Mouse (Mus musculus) intestine, embryonic 16.5 days (tissue): ENCODE measurements around the gene Rab10. TPM values are rescaled to one million over a fixed set of nuclear protein-coding genes. Genes with fewer than 3 reads are reported as not detected.

Source experiments
- ATAC-seq: fragments of 200-750 bp; cut with Nextera tagmentation; 2 replicates; pipeline ENCODE4 v1.8.0; 2017; ENCODE audit warnings: moderate TSS enrichment, moderate library complexity
- H3K27ac ChIP-seq: fragments of 300-500 bp; sonication (generic); 2 replicates; pipeline ENCODE4 v1.5.1; 2014; ENCODE audit warnings: mild to moderate bottlenecking, low read length
- H3K27me3 ChIP-seq: fragments of 300-500 bp; sonication (generic); replicated peaks from 2 replicates; pipeline ENCODE4 v1.6.1; 2014; ENCODE audit warnings: low read length, control low read depth, mixed read lengths; ENCODE audit not compliant: control insufficient read depth, insufficient read depth
- H3K36me3 ChIP-seq: fragments of 300-500 bp; sonication (generic); 2 replicates; pipeline ENCODE4 v1.6.1; 2014; ENCODE audit warnings: low read length, control low read depth; ENCODE audit not compliant: control insufficient read depth, insufficient read depth
- H3K4me1 ChIP-seq: fragments of 300-500 bp; sonication (generic); 2 replicates; pipeline ENCODE4 v1.6.1; 2014; ENCODE audit warnings: low read length, control low read depth, mixed read lengths; ENCODE audit not compliant: control insufficient read depth, insufficient read depth
- H3K4me2 ChIP-seq: fragments of 300-500 bp; sonication (generic); 2 replicates; pipeline ENCODE4 v1.6.1; 2014; ENCODE audit warnings: low read depth, low read length, control low read depth
- H3K4me3 ChIP-seq: fragments of 300-500 bp; sonication (generic); 2 replicates; pipeline ENCODE4 v1.5.1; 2014; ENCODE audit warnings: mild to moderate bottlenecking, low read length
- H3K9ac ChIP-seq: fragments of 300-500 bp; sonication (generic); 2 replicates; pipeline ENCODE4 v1.6.1; 2014; ENCODE audit warnings: low read depth, low read length
- H3K9me3 ChIP-seq: fragments of 300-500 bp; sonication (generic); 2 replicates; pipeline ENCODE4 v1.6.1; 2016; ENCODE audit warnings: low read length, control low read depth; ENCODE audit not compliant: control insufficient read depth
- WGBS: fragments of 180-500 bp; shearing (Covaris S2); extraction: QIAGEN DNeasy Blood & Tissue Kit; methylation state at CpG from one replicate; pipeline ENCODE4 v1.1.7; 2014; 5-methylcytosine and 5-hydroxymethylcytosine counted together
- polyA plus RNA-seq: library from polyadenylated mRNA; unstranded; fragments of >200 nt; fragmentation: Nextera tagmentation; extraction: Ambion mirVana; gene quantifications from 2 replicates; pipeline ENCODE4 v1.2.1, GENCODE M21; 2015

Rab10 gene
- polyA plus RNA-seq, 1 experiment from 2014 or later = 52.9 TPM

DNA sequence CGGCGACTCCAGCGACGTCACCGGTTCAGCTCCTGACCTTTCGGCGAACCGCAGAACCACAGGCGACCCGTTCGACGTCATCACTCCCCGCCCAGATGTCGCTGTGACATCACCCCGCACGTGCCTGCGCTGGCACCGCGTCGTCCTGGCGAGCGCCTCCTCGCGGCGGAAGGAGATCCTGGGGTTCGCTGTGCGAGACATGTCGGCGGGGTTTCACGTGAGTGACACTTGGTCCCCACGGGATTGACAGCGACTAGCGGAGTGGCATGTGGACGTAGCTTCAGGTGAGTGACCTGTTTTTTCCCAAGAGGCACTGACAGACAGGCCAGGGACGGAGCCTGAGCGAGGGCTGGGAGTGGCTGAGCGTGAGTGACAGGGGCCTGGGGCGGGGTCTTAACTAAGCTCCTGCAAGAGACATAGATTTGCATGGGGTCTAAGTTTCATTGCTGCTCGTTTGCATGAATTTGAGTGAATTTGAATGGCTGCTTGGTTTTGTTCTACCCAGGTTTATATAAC lies 74.1 kb downstream of the Rab10 start:
- Histone ChIP-seq H3K27me3 (no peaks in the 10 kb centered on the region), H3K27ac (peak overlapping the region; percentile 64), H3K4me3 (peak overlapping the region; percentile 56), H3K4me1 (no peaks in the 10 kb centered on the region), H3K9me3 (0 out of 2 replicates have a peak, but pooled peaks cover 6% of the 10 kb centered on the region), H3K36me3 (peaks cover 31% of the 10 kb centered on the region), H3K9ac (peak overlapping the region; percentile 57), H3K4me2 (peak overlapping the region; percentile 52)
- ATAC-seq = peak; percentile 84
- 24% methylated on average over 39 of the region's 39 CpGs for WGBS

DNA sequence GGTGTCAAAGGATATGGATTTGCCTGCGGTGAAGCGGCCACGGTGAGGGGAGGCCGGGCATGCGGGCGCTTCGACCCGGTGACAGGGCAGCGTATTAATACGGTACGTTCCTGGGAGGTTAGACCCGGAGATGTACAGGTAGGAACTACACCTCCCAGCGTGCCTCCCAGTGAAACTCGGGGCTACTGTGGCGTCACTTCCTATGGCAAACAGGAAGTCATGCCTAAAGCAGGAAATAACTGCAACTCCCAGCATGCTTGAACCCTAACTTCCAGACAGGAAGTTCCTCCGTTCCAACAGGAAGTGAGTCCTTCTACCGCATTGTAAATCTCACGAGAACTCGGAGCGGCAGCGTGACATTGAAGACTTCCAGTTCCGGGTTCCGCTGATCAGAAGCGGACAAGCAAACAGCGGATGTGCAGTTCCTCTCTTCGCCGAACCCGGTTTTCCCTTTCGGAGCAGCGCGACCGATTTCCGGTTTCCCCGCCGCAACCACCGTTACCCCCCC lies 74.6 kb downstream of the Rab10 start:
- H3K9me3 ChIP-seq = 0 out of 2 replicates have a peak, but pooled peaks cover 6% of the 10 kb centered on the region
- peaks cover 27% of the 10 kb centered on the region for H3K36me3 ChIP-seq
- peak overlapping the region; percentile 56 for H3K4me3 ChIP-seq
- peak overlapping the region; percentile 60 for H3K4me2 ChIP-seq
- 21% methylated on average over 30 of the region's 36 CpGs for WGBS
- peak; percentile 94 for ATAC-seq
- H3K9ac ChIP-seq = peak overlapping the region; percentile 57
- no peaks in the 10 kb centered on the region for H3K4me1 ChIP-seq
- peak overlapping the region; percentile 64 for H3K27ac ChIP-seq
- no peaks in the 10 kb centered on the region for H3K27me3 ChIP-seq

DNA sequence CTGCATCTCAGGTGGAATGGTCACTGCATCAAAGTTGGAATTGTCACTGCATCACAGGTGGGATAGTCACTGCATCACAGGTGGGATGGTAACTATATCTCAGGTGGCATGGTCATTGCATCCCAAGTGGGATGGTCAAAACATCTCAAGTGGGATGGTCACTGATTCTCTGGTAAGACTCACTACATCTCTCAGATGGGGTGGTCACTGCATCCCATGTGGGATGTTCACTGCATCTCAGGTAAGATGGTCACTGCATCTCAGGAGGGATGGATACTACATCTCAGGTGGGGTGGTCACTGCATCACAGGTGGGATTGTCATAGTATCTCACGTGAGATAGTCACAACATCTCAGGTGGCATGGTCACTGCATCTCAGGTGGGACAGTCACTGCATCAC lies 75.7 kb downstream of the Rab10 start:
- H3K9ac ChIP-seq = no peak overlapping the region
- ATAC-seq = no peak
- 0 out of 2 replicates have a peak, but pooled peaks cover 6% of the 10 kb centered on the region for H3K9me3 ChIP-seq
- WGBS = 90% methylated on average over 1 of the region's 1 CpGs
- no peak overlapping the region for H3K4me3 ChIP-seq
- H3K27me3 ChIP-seq = no peaks in the 10 kb centered on the region
- H3K36me3 ChIP-seq = peaks cover 15% of the 10 kb centered on the region
- H3K4me2 ChIP-seq = no peak overlapping the region
- no peaks in the 10 kb centered on the region for H3K4me1 ChIP-seq
- H3K27ac ChIP-seq = no peak overlapping the region

DNA sequence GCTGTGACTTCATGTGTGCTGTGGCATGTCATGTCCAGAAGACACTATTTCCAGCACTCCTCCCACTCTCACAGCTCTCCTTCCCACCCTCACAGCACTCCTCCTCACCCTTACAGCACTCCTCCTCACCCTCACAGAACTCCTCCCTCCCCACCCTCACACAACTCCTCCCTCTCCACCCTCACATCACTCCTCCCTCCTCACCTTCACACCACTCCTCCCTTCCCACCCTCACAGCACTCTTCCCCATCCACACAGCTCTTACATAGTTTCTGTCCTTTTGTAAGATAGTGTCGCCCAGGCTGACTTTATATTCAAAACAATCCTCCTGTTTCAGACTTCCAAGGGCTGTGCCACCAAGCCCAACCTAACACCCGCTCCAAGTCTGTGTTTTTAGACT lies 86.4 kb downstream of the Rab10 start:
- no peaks in the 10 kb centered on the region for H3K36me3 ChIP-seq
- H3K9ac ChIP-seq = no peak overlapping the region
- no peak overlapping the region for H3K27ac ChIP-seq
- 73% methylated on average over 2 of the region's 2 CpGs for WGBS
- H3K4me1 ChIP-seq = no peaks in the 10 kb centered on the region
- no peak for ATAC-seq
- no peak overlapping the region for H3K4me2 ChIP-seq
- no peaks in the 10 kb centered on the region for H3K9me3 ChIP-seq
- no peak overlapping the region for H3K4me3 ChIP-seq
- H3K27me3 ChIP-seq = no peaks in the 10 kb centered on the region

DNA sequence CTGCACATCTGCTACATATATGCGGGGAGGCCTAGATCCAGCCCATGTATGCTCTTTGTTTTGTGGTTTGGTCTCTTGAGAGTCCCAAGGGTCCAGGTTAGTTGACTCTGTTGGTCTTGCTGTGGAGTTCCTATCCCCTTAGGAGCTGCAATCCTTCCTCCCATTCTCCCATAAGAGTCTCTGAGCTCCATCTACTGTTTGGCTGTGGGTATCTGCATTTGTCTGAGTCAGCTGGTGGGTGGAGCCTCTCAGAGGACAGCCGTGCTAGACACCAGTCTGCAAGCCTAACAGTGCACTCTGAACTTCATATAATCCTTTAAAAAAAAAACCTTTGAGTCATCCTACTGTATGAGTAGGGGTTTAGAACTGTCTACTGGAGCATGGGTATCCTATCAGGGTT lies 99.6 kb downstream of the Rab10 start:
- no peak for ATAC-seq
- no peak overlapping the region for H3K27ac ChIP-seq
- WGBS = 54% methylated on average over 2 of the region's 2 CpGs

DNA sequence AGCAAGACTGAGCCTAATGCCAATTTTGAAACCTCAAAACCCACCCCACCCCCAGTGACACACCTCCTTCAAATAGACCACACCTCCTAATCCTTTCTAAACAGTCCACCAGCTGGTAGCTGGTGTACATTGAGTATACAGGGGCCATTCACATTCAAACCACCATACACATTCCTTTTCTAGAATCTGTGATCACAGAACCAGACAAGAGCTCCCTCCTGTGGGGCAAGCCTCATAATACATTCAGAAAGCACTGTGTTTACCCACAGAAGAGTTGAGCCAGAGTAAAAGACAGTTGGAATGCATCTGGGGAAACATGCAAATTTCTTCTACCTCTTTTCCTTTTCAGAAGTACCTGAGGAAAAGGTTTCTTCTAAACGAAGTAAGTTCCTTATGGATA lies 100.6 kb downstream of the Rab10 start:
- Histone ChIP-seq H3K9ac (no peak overlapping the region), H3K27ac (no peak overlapping the region), H3K9me3 (no peaks in the 10 kb centered on the region), H3K27me3 (no peaks in the 10 kb centered on the region), H3K36me3 (no peaks in the 10 kb centered on the region), H3K4me1 (no peaks in the 10 kb centered on the region), H3K4me3 (no peak overlapping the region), H3K4me2 (no peak overlapping the region)
- 62% methylated on average over 1 of the region's 1 CpGs for WGBS
- no peak for ATAC-seq

More for the DNA sequence above, 99.6 kb downstream of the Rab10 start:
- no peak overlapping the region for H3K9ac ChIP-seq
- no peaks in the 10 kb centered on the region for H3K4me1 ChIP-seq
- H3K36me3 ChIP-seq = no peaks in the 10 kb centered on the region
- H3K4me3 ChIP-seq = no peak overlapping the region
- no peaks in the 10 kb centered on the region for H3K9me3 ChIP-seq
- no peak overlapping the region for H3K4me2 ChIP-seq
- no peaks in the 10 kb centered on the region for H3K27me3 ChIP-seq

Other genes starting within 250 kb of the Rab10 start
- gene Kif3c, start 55.2 kb upstream of the Rab10 start, polyA plus RNA-seq = 5.8 and 6.2 TPM in 2 replicates
- gene Asxl2, start 116.9 kb upstream of the Rab10 start, polyA plus RNA-seq = 14.4 and 17.8 TPM in 2 replicates